Mouse (Mus musculus): ENCODE data around the gene Stra6.
A peak's percentile ranks its signal among the peaks of the same experiment; 100 is the strongest.

The Stra6 gene

GRCm38 (mm10) chr9:58174818-58175251 lies 111.2 kb downstream of the Stra6 start:
- no peak for DNase-seq (ENCODE audit: low spot score)

- DNase-seq (ENCODE audit: low spot score) = no peak
Observed at GRCm38 (mm10) chr9:58175745-58176487, 112.3 kb downstream of the Stra6 start.

GRCm38 (mm10) chr9:58177165-58177564 lies 113.6 kb downstream of the Stra6 start:
- DNase-seq (ENCODE audit: low spot score) = no peak

GRCm38 (mm10) chr9:58179390-58179789 lies 115.8 kb downstream of the Stra6 start:
- DNase-seq (ENCODE audit: low spot score) = no peak

- no peak for DNase-seq (ENCODE audit: low spot score)
Observed at GRCm38 (mm10) chr9:58184456-58184855, 120.9 kb downstream of the Stra6 start.

- DNase-seq (ENCODE audit: low spot score) = no peak
Observed at GRCm38 (mm10) chr9:58194222-58194621, 130.6 kb downstream of the Stra6 start.

GRCm38 (mm10) chr9:58195671-58196070 lies 132.1 kb downstream of the Stra6 start:
- no peak for DNase-seq (ENCODE audit: low spot score)

- no peak for DNase-seq (ENCODE audit: low spot score)
Observed at GRCm38 (mm10) chr9:58196141-58196540, 132.6 kb downstream of the Stra6 start.

- no peak for DNase-seq (ENCODE audit: low spot score)
Observed at GRCm38 (mm10) chr9:58196610-58197567, 133.3 kb downstream of the Stra6 start.

GRCm38 (mm10) chr9:58197781-58198701 lies 134.5 kb downstream of the Stra6 start:
- peak; percentile 41 for DNase-seq (ENCODE audit: low spot score)

- no peak for DNase-seq (ENCODE audit: low spot score)
Observed at GRCm38 (mm10) chr9:58198801-58199371, 135.3 kb downstream of the Stra6 start.

- DNase-seq (ENCODE audit: low spot score) = no peak
Observed at GRCm38 (mm10) chr9:58199381-58200269, 136.0 kb downstream of the Stra6 start.

- DNase-seq (ENCODE audit: low spot score) = no peak
Observed at GRCm38 (mm10) chr9:58200270-58201090, 136.9 kb downstream of the Stra6 start.

- DNase-seq (ENCODE audit: low spot score) = no peak
Observed at GRCm38 (mm10) chr9:58201091-58201842, 137.7 kb downstream of the Stra6 start.

- no peak for DNase-seq (ENCODE audit: low spot score)
Observed at GRCm38 (mm10) chr9:58201861-58202549, 138.4 kb downstream of the Stra6 start.

GRCm38 (mm10) chr9:58202676-58203453 lies 139.3 kb downstream of the Stra6 start:
- no peak for DNase-seq (ENCODE audit: low spot score)

Data from urinary bladder, postnatal 14 days (tissue).